Mouse (Mus musculus): Measurements from ENCODE around the gene Ankmy2.
"Not testable (repeated sequence)": the region's sequence is repeated elsewhere in the genome, so short reads cannot be mapped to it uniquely, and the experiment has no call there.

Gene Ankmy2

DNA sequence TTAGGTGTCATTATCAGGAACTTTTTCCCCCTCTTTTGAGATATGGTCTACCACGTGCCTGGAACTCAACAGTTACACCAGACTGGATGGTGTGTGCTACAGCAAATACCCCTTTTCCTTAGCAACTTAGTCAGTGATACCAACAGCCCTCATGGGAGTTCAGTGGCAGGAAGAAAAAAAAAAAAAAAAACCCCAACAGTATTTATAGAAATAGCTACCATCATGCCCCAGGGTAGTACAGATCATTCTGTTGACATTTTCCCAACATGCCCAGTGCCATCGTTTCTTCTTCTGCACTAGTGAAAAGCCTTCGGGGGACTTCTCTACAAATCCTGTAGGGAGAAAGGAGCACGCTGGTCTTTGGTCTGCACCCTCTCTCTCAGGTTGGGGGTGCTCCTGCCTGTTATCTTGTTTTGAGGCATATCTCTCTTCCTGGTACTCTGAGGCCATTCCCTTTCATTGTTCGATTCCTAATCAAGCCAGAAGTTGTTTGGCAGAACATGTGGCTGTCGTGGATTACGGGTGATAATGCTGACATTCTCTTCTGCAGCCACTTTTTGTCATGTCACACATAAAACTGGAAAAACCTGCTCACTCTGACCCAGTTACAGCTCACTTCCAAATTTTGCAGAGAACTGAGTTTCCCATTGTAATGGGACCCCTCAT lies 7.3 kb downstream of the Ankmy2 start:
- DNase-seq, result no peak

GRCm38 (mm10) chr12:36165299-36165698 lies 8.4 kb downstream of the Ankmy2 start:
- DNase-seq, result no peak

DNA sequence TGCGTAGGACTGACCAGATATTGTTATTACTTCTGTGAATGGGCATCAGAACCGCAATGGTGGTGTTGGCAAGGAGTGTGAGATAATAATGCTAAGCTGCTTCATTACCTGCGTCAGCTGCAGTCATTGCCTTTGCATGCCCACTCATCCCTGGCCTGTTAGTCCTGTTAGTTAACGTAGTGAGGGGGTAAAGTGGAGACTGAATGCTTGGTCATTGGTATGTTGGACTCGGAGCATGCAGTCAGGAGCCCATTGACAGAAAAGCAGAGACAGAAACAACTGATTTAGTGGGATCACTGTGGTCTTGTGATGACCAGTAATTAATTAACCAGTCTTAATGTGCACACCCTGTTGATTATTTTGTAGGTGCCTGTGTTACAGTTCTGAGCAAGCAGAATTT lies 20.3 kb downstream of the Ankmy2 start:
- no peak for DNase-seq

DNA sequence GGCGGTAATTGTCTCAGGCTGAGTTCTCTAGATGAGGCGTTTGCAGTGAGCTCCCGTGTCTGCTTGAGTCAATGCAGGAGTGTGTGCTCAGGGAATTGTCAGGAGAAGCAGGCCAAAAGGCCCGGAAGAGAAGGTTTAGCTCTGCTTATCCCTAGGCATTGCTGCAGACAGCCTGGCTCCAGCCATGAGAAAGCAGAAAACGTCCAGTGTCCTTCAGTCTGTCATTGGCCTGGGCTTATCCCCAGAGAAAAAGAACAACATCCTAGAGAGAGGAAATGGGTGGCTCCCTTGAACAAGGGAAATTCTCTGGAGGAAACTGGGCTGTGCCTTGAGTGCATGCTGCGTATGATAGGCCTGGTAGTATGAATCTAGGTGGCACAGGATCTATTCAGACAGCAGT lies 25.7 kb downstream of the Ankmy2 start:
- DNase-seq, result peak; percentile 33

- no peak for DNase-seq
Observed at GRCm38 (mm10) chr12:36187081-36187480, 30.2 kb downstream of the Ankmy2 start.

DNA sequence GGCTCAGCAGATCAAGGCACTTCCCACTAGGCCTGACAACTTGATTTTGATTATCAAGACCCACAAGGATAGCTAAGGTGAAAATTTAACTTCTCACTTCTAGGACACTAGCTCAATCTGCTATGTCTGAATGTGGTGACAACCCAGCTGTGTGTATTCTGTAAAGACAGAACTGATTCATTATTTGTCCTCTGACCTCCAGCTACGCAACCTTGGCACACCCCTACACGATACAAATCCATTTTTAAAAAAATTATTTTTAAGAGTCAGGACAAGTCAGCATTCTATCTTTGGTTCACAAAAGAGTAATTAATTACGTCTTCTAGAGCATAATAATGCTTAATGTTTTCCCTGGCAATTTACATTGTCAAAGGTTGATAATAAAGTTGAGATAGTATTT lies 32.7 kb downstream of the Ankmy2 start:
- DNase-seq, result no peak

DNA sequence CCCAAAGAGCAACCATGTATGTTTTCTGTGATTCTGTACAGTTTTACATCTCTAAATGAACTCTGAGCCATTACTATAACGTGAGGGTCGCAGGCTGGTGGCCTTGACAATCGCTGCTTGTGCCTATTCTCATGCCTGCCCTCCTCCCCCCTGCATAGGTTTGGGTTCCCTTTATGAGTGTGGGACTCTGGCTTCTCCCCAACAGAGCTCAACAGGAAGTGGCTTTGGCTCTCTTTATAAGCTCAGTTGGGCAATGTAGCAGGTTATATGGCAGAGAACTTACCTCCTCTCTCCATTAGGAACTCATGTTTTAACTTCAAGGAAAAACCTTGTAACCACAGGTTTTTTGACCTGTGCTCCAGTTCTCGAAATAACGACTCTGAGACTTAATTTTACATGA lies 33.4 kb downstream of the Ankmy2 start:
- no peak for DNase-seq

GRCm38 (mm10) chr12:36194976-36195375 lies 38.1 kb downstream of the Ankmy2 start:
- DNase-seq, result no peak

- not testable (repeated sequence) for DNase-seq
Observed at GRCm38 (mm10) chr12:36205579-36206119, 48.7 kb downstream of the Ankmy2 start.

- DNase-seq, result peak; percentile 80
Observed at GRCm38 (mm10) chr12:36207072-36207799, 50.3 kb downstream of the Ankmy2 start.

DNA sequence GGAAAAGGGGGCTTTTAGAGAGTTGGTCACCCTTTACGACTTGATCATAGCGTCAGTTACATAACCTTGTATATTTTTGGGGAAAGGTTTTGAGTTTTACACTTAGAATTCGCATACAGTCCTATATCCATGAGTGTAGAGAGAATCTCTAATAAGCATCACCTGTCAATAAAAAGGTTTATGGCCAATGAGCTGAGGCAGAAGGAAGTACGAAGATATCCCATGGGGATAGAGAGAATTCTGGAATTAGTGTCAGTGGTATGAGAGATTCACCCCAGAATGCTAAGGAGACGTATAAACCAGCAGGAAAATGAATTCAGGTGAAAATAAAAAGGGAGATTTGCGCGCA lies 50.9 kb downstream of the Ankmy2 start:
- no peak for DNase-seq

DNA sequence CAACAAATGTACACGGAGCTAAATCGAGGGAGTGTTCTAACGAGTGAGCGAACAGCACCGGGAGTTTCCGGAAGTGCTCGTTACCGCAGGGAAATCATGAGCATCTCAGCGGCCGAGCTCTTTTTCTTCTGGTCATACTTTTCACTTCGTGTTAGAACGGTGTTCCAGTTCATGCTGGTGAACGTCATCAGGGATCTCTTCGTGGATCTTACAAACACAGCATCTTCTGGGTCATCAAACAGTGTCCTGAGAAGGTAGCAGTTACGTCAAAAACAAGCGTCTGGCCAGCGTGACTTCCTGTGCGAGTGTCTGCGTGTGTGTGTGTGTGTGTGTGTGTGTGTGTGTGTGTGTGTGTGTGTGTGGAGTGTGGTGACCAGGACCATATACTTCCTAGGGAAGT lies 51.5 kb downstream of the Ankmy2 start:
- DNase-seq, result no peak

DNA sequence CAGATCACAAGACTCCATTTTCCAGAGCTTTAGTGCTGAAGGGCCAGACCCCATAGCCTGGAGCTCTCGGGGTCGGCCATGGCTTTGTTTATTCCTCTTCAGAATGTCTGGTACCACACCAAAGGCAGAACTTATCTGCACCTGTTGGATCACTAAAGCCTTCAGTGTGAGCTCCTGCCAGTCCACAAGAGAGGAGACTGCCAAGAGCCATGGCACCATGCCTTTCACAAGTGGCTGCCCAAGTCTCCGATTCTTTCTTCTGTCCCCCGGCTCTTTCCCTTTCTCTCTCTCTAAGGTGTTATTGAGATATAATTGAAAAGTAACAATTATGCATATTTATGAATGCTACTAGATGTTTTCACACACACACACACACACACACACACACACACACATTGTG lies 53.2 kb downstream of the Ankmy2 start:
- DNase-seq, result no peak

GRCm38 (mm10) chr12:36214389-36215148 lies 57.7 kb downstream of the Ankmy2 start:
- no peak for DNase-seq

DNA sequence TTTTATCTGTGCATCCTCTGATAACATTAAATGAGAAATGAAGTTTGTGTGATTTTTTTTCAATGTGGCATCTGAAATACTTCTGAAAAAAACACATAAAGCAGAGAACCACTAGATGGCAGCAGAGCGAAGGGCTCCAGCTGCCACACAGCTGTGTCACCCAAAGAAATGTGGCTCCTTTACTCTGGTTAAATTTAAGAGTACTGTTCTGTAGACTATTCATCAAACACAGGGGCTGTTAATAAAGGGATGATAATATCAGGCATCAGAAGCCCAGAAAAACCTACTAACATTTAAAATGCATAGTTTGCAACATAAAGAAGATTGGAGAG lies 58.2 kb downstream of the Ankmy2 start:
- DNase-seq, result peak; percentile 58

- DNase-seq, result no peak
Observed at GRCm38 (mm10) chr12:36216230-36216629, 59.3 kb downstream of the Ankmy2 start.

DNA sequence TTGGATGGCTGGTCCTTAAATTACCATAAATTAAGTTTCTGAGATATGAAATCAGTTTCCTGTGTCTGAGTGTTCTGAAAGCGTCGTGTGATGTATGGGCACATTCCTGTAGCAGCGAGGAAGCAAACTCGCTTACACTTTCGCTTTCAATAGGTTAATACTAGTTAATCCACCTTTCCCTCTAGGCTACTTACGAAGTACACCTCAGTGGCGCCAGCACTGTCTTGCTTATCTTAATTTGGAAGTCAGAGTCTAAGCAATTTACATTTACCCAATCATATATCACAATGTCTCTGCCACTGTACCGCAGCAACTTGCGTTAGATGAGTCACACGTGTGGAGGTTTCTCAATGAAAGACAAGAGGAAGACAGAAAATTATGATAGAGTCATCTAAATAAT lies 60.0 kb downstream of the Ankmy2 start:
- no peak for DNase-seq

GRCm38 (mm10) chr12:36224392-36224791 lies 67.5 kb downstream of the Ankmy2 start:
- DNase-seq, result peak; percentile 7

DNA sequence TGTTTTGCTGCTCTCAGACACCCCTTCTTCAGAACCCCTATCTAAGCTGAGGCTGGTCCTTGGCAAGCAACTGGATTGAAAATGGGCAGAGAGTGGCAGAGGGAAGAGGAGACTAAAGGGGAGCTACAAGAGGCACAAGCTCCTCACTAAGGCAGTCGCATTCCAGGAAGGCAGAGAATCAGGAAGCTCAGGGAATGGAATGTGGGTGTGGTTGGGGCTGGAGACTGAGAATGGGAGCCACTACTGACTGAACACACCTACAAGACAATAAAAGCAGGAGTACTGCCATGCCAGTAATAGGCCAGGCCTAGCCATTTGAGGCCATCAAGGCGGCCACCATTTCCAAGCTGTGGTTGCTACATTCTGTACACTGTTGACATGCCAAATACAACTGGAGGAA lies 74.5 kb downstream of the Ankmy2 start:
- DNase-seq, result no peak

DNA sequence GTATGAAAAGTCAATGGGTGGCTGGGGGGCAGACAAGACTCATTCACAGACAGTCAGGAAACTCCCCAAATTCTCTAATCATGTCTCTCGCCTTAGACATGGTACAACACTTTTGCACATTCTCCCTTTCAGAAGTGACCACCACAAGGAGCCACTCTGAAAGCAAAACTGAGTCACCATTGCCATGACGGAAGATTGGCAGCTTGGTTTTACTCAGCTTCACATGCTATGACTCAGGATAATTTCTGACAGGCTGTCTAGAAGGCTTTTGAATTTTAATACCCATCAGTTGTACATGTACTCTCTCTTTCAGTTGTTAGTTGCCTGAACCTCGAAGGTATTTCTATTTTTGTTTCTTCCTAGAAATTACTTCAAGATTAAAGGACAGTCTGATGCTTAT lies 84.3 kb downstream of the Ankmy2 start:
- no peak for DNase-seq
